Mouse (Mus musculus) heart, embryonic 13.5 days (tissue): ENCODE data around the gene Rnf4. TPM values are rescaled to one million over a fixed set of nuclear protein-coding genes. Genes with fewer than 3 reads are reported as not detected.

ENCODE experiments used
- ATAC-seq: fragments of 200-750 bp; cut with Nextera tagmentation; 2 replicates; pipeline ENCODE4 v1.8.0; 2017; ENCODE audit warnings: moderate TSS enrichment; ENCODE audit not compliant: insufficient number of reproducible peaks, low FRiP score, low TSS enrichment; ENCODE audit errors: extremely low read depth
- H3K27ac ChIP-seq: fragments of 300-500 bp; sonication (generic); replicated peaks from 2 replicates; pipeline ENCODE4 v1.5.1; 2015; ENCODE audit warnings: moderate library complexity, mild to moderate bottlenecking, inconsistent platforms
- H3K27me3 ChIP-seq: fragments of 300-500 bp; sonication (generic); replicated peaks from 2 replicates; pipeline ENCODE4 v1.6.1; 2015; ENCODE audit warnings: mild to moderate bottlenecking, inconsistent platforms
- H3K36me3 ChIP-seq: fragments of 300-500 bp; sonication (generic); 2 replicates; pipeline ENCODE4 v1.6.1; 2015; ENCODE audit warnings: mild to moderate bottlenecking, inconsistent platforms
- H3K4me1 ChIP-seq: fragments of 300-500 bp; sonication (generic); 2 replicates; pipeline ENCODE4 v1.6.1; 2015; ENCODE audit warnings: inconsistent platforms
- H3K4me2 ChIP-seq: fragments of 300-500 bp; sonication (generic); 2 replicates; pipeline ENCODE4 v1.6.1; 2015; ENCODE audit warnings: inconsistent platforms, mild to moderate bottlenecking, moderate library complexity
- H3K4me3 ChIP-seq: fragments of 300-500 bp; sonication (generic); 2 replicates; pipeline ENCODE4 v1.5.1; 2015; ENCODE audit warnings: moderate library complexity, mild to moderate bottlenecking, inconsistent platforms
- H3K9ac ChIP-seq: fragments of 300-500 bp; sonication (generic); 2 replicates; pipeline ENCODE4 v1.6.1; 2015; ENCODE audit warnings: inconsistent platforms, mild to moderate bottlenecking, moderate library complexity
- H3K9me3 ChIP-seq: fragments of 300-500 bp; sonication (generic); 2 replicates; pipeline ENCODE4 v1.6.1; 2016; ENCODE audit warnings: inconsistent platforms
- WGBS: fragments of 180-500 bp; shearing (Covaris S2); methylation state at CpG from one replicate; pipeline ENCODE4 v1.1.7; 2015; ENCODE audit warnings: mixed read lengths; 5-methylcytosine and 5-hydroxymethylcytosine counted together
- polyA plus RNA-seq: library from polyadenylated mRNA; unstranded; fragments of >200 nt; fragmentation: Nextera tagmentation; extraction: Ambion mirVana; gene quantifications from 2 replicates; pipeline ENCODE4 v1.2.1, GENCODE M21; 2015

Gene Rnf4
- 109 and 110 TPM in 2 replicates for polyA plus RNA-seq

GRCm38 (mm10) chr5:34336097-34336774, at the start of gene Rnf4:
TSS of gene Rnf4 (plus strand) at chr5:34336289.
- no peaks in the 10 kb centered on the region for H3K27me3 ChIP-seq
- peaks cover 44% of the 10 kb centered on the region for H3K4me1 ChIP-seq
- H3K27ac ChIP-seq, result peak within 1 kb of the TSS; percentile 96
- ATAC-seq, result peak; percentile 90
- peak within 1 kb of the TSS; percentile 98 for H3K4me3 ChIP-seq
- peak within 1 kb of the TSS; percentile 92 for H3K4me2 ChIP-seq
- no peaks in the 10 kb centered on the region for H3K9me3 ChIP-seq
- under 1% methylated on average over 66 of the region's 67 CpGs for WGBS
- H3K36me3 ChIP-seq, result peaks cover 17% of the 10 kb centered on the region
- peak within 1 kb of the TSS; percentile 99 for H3K9ac ChIP-seq

GRCm38 (mm10) chr5:34286516-34286915, 49.6 kb upstream of the Rnf4 start:
- Histone ChIP-seq H3K36me3 (no peaks in the 10 kb centered on the region), H3K27ac (no peak overlapping the region), H3K4me3 (peak overlapping the region; percentile 74), H3K9me3 (no peaks in the 10 kb centered on the region), H3K4me2 (peak overlapping the region; percentile 98), H3K9ac (no peak overlapping the region), H3K4me1 (peaks cover 27% of the 10 kb centered on the region), H3K27me3 (peaks cover 87% of the 10 kb centered on the region)
- ATAC-seq, result no peak
- WGBS, result 8% methylated on average over 11 of the region's 11 CpGs

- H3K4me2 ChIP-seq, result peak overlapping the region; percentile 98
- H3K27ac ChIP-seq, result no peak overlapping the region
- peak overlapping the region; percentile 65 for H3K9ac ChIP-seq
- 2% methylated on average over 54 of the region's 54 CpGs for WGBS
- H3K4me3 ChIP-seq, result peak overlapping the region; percentile 74
- H3K36me3 ChIP-seq, result no peaks in the 10 kb centered on the region
- peaks cover 25% of the 10 kb centered on the region for H3K4me1 ChIP-seq
- ATAC-seq, result no peak
- H3K9me3 ChIP-seq, result no peaks in the 10 kb centered on the region
- H3K27me3 ChIP-seq, result peaks cover 94% of the 10 kb centered on the region
Observed at GRCm38 (mm10) chr5:34287001-34287837, 48.9 kb upstream of the Rnf4 start.

DNA sequence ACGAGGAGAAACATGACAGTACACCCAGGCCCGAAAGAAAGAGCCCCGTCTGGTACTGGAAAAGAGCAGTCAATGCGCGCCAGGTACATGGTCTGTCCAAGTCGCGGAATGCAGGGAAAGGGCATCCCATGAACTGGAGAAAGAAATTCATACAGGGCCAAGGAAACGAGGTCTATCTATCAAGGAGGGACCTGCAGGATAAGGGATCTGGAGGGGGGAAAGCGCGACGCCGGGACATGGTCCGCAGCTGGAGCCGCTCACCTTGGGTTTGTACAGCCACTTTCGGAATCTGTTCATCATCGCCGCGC, 48.3 kb upstream of the Rnf4 start:
- H3K9me3 ChIP-seq, result no peaks in the 10 kb centered on the region
- ATAC-seq, result no peak
- H3K4me1 ChIP-seq, result peaks cover 25% of the 10 kb centered on the region
- no peaks in the 10 kb centered on the region for H3K36me3 ChIP-seq
- H3K27me3 ChIP-seq, result peaks cover 92% of the 10 kb centered on the region
- peak overlapping the region; percentile 74 for H3K4me3 ChIP-seq
- peak overlapping the region; percentile 72 for H3K9ac ChIP-seq
- WGBS, result 1% methylated on average over 18 of the region's 18 CpGs
- H3K27ac ChIP-seq, result no peak overlapping the region
- H3K4me2 ChIP-seq, result peak overlapping the region; percentile 98

GRCm38 (mm10) chr5:34288154-34288716, 47.9 kb upstream of the Rnf4 start, which contains the start of the genes Zfyve28 and Cfap99:
TSS of gene Zfyve28 (minus strand) at chr5:34288449.
TSS of gene Cfap99 (plus strand) at chr5:34288600.
- H3K27ac ChIP-seq, result no peak within 1 kb of the TSS
- H3K27me3 ChIP-seq, result peaks cover 88% of the 10 kb centered on the region
- H3K36me3 ChIP-seq, result no peaks in the 10 kb centered on the region
- ATAC-seq, result peak; percentile 75
- peak within 1 kb of the TSS; percentile 72 for H3K9ac ChIP-seq
- no peaks in the 10 kb centered on the region for H3K9me3 ChIP-seq
- under 1% methylated on average over 69 of the region's 83 CpGs for WGBS
- peaks cover 25% of the 10 kb centered on the region for H3K4me1 ChIP-seq
- peak within 1 kb of the TSS; percentile 98 for H3K4me2 ChIP-seq
- H3K4me3 ChIP-seq, result peak within 1 kb of the TSS; percentile 74

DNA sequence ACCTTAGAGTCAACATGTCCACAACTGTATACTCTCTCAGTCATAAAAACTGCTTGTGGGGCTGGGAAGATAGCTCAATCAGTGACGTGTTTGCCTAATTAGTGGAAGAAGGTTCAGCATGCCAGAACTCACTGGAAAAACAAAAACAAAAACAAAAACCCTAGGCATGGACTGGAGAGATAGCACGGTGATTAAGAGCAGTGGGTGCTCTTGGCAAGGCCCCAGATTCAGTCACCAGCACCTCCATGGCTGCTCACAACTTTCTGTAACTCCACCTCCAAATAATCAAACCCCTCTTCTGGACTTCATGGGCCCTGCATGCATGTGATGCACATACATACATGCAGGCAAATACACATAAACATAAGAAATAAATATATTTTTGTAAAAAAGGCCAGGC, 46.8 kb upstream of the Rnf4 start:
- no peak overlapping the region for H3K27ac ChIP-seq
- H3K4me3 ChIP-seq, result no peak overlapping the region
- 56% methylated on average over 2 of the region's 2 CpGs for WGBS
- no peaks in the 10 kb centered on the region for H3K9me3 ChIP-seq
- no peak for ATAC-seq
- H3K4me1 ChIP-seq, result peaks cover 29% of the 10 kb centered on the region
- H3K9ac ChIP-seq, result no peak overlapping the region
- H3K27me3 ChIP-seq, result peaks cover 81% of the 10 kb centered on the region
- no peak overlapping the region for H3K4me2 ChIP-seq
- H3K36me3 ChIP-seq, result no peaks in the 10 kb centered on the region

- Histone ChIP-seq H3K27me3 (peaks cover 48% of the 10 kb centered on the region), H3K4me3 (no peak overlapping the region), H3K27ac (no peak overlapping the region), H3K9ac (no peak overlapping the region), H3K36me3 (no peaks in the 10 kb centered on the region), H3K9me3 (no peaks in the 10 kb centered on the region), H3K4me2 (no peak overlapping the region), H3K4me1 (peaks cover 19% of the 10 kb centered on the region)
- ATAC-seq, result no peak
- WGBS, result 73% methylated on average over 6 of the region's 6 CpGs
Observed at GRCm38 (mm10) chr5:34293363-34293762, 42.7 kb upstream of the Rnf4 start.

GRCm38 (mm10) chr5:34294696-34295095, 41.4 kb upstream of the Rnf4 start:
- Histone ChIP-seq H3K4me2 (no peak overlapping the region), H3K27me3 (peaks cover 46% of the 10 kb centered on the region), H3K9ac (no peak overlapping the region), H3K27ac (no peak overlapping the region), H3K36me3 (no peaks in the 10 kb centered on the region), H3K9me3 (no peaks in the 10 kb centered on the region), H3K4me3 (no peak overlapping the region), H3K4me1 (peaks cover 19% of the 10 kb centered on the region)
- no peak for ATAC-seq
- whole genome bisulfite sequencing, result 28% methylated on average over 2 of the region's 2 CpGs

GRCm38 (mm10) chr5:34295141-34295540, 40.9 kb upstream of the Rnf4 start:
- H3K4me2 ChIP-seq, result no peak overlapping the region
- no peak for ATAC-seq
- no peak overlapping the region for H3K4me3 ChIP-seq
- H3K9me3 ChIP-seq, result no peaks in the 10 kb centered on the region
- H3K27me3 ChIP-seq, result peaks cover 46% of the 10 kb centered on the region
- WGBS, result 56% methylated on average over 2 of the region's 2 CpGs
- no peak overlapping the region for H3K27ac ChIP-seq
- H3K4me1 ChIP-seq, result peaks cover 19% of the 10 kb centered on the region
- no peaks in the 10 kb centered on the region for H3K36me3 ChIP-seq
- no peak overlapping the region for H3K9ac ChIP-seq

DNA sequence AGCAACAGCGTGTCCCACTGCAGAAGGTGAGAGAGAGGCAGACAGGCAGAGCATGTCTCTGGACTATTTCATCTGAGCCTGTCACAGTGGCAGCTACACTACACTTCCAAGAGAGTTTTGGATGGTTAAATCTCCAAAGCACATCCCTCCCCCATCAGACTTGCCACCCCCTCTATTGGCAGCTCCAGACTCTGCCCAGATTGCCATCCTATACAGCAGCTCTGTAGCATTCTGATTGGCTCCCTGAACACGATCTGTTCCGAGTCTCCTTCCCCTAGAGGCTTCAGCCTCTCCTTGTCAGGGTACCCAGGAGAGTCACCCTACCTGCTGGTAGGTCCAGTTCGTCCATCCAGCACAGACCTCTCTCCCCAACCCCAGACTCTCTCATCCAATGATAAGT, 38.0 kb upstream of the Rnf4 start:
- H3K4me3 ChIP-seq, result no peak overlapping the region
- no peak overlapping the region for H3K27ac ChIP-seq
- no peaks in the 10 kb centered on the region for H3K9me3 ChIP-seq
- 42% methylated on average over 4 of the region's 4 CpGs for WGBS
- ATAC-seq, result no peak
- no peak overlapping the region for H3K9ac ChIP-seq
- H3K4me1 ChIP-seq, result peaks cover 19% of the 10 kb centered on the region
- H3K27me3 ChIP-seq, result 0 out of 2 replicates have a peak, but pooled peaks cover 41% of the 10 kb centered on the region
- H3K4me2 ChIP-seq, result no peak overlapping the region
- H3K36me3 ChIP-seq, result no peaks in the 10 kb centered on the region

DNA sequence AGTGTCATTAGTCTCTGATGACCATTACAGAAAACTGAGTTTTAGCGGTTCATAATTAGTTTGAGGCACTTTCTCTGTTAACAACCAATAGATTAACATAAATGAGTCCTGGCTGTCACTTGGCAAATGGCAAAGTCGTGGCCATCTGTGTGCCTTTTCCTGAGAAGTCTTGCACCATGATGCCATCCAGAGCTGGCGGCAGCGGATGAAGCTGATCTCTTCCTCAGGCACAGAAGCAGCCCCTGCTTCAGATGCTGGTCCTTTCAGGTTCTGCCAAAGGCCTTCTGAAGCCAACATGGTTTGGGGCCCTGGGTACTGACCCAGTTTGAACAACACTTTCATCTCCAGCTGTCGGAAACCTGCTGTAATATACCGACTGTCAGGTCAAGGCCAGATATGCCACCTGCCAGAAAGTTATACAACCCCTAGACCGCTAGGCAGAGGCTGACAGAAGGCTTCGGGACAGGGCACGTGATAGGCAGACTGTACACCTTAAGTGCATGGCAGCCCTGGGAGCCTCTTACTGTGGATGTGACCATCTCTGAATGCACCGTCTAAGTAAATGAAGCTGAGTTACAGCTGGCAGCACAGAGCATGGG, 37.1 kb upstream of the Rnf4 start:
- Histone ChIP-seq H3K27ac (no peak overlapping the region), H3K4me1 (peaks cover 15% of the 10 kb centered on the region), H3K27me3 (0 out of 2 replicates have a peak, but pooled peaks cover 45% of the 10 kb centered on the region), H3K9me3 (no peaks in the 10 kb centered on the region), H3K4me3 (no peak overlapping the region), H3K4me2 (no peak overlapping the region), H3K36me3 (no peaks in the 10 kb centered on the region), H3K9ac (no peak overlapping the region)
- no peak for ATAC-seq
- 74% methylated on average over 10 of the region's 10 CpGs for WGBS
